28 mouse cellular contexts compared by ENCODE assay signal in genomic region chr1:163289131-163289530, GRCm38 (mm10). TPM values are rescaled to one million over a fixed set of nuclear protein-coding genes. Genes with fewer than 3 reads are reported as not detected.
DNase-seq lines count a peak whose midpoint lies in the region; ATAC-seq and TF ChIP-seq lines count a peak whose summit lies in the region.
"Had no signal": no experiment of that assay in that cellular context is flagged by ENCODE, and none has a peak within 500 bp of the region (broad histone marks: within the 10 kb centered on the region; RNA-seq: fewer than 3 reads in every experiment).

No protein-coding gene starts in this region.

- H3K9me3 ChIP-seq in limb, embryonic 11.5 days (ENCODE audit: control insufficient read depth, low read length): no peaks in the 10 kb centered on the region
- no peaks in the 10 kb centered on the region for H3K9me3 ChIP-seq in limb, embryonic 10.5 days (replicated peaks)
- H3K9me3 ChIP-seq in intestine, postnatal 0 days (ENCODE audit: control insufficient read depth): no peaks in the 10 kb centered on the region
- H3K9me3 ChIP-seq in stomach, embryonic 16.5 days (replicated peaks; ENCODE audit: control insufficient read depth, low read length): no peaks in the 10 kb centered on the region
- H3K9me3 ChIP-seq: G1E; heart, embryonic 12.5 days; heart, embryonic 15.5 days; hindbrain, embryonic 10.5 days had no signal

- peaks cover 35% of the 10 kb centered on the region for H3K4me1 ChIP-seq in limb, embryonic 11.5 days (ENCODE audit: control insufficient read depth, insufficient read depth, low read length)
- peaks cover 74% of the 10 kb centered on the region for H3K4me1 ChIP-seq in limb, embryonic 10.5 days
- H3K4me1 ChIP-seq in intestine, postnatal 0 days (replicated peaks; ENCODE audit: control insufficient read depth, insufficient read depth, low read length): no peaks in the 10 kb centered on the region
- 0 out of 2 replicates have a peak, but pooled peaks cover 2% of the 10 kb centered on the region for H3K4me1 ChIP-seq in stomach, embryonic 16.5 days (ENCODE audit: control insufficient read depth, insufficient read depth, low read length)

- no peak for TF ChIP-seq CTCF in intestine, postnatal 0 days (IDR thresholded peaks at IDR 0.05; ENCODE audit: low read depth)

- H3K36me3 ChIP-seq in limb, embryonic 11.5 days (ENCODE audit: control insufficient read depth, insufficient read depth, low read length): no peaks in the 10 kb centered on the region
- H3K36me3 ChIP-seq in limb, embryonic 10.5 days: peaks cover 68% of the 10 kb centered on the region
- H3K36me3 ChIP-seq in intestine, postnatal 0 days (ENCODE audit: control insufficient read depth, insufficient read depth): no peaks in the 10 kb centered on the region
- no peaks in the 10 kb centered on the region for H3K36me3 ChIP-seq in stomach, embryonic 16.5 days (ENCODE audit: control insufficient read depth, insufficient read depth, low read length)
- H3K36me3 ChIP-seq: G1E; heart, embryonic 12.5 days; heart, embryonic 15.5 days; hindbrain, embryonic 10.5 days had no signal

- no peak for DNase-seq in limb, embryonic 11.5 days (ENCODE audit: low spot score)
- DNase-seq in limb, embryonic 10.5 days (ENCODE audit: low spot score): no peak
- DNase-seq in left cerebral cortex, postnatal 10 days (ENCODE audit: extremely low spot score in 1 of 2, low spot score in 2 of 2): no peak
- no peak for DNase-seq in gastrocnemius, adult 8-10 months (ENCODE audit: low spot score in 2 of 2)
- no peak for DNase-seq in testis, postnatal 14 days (ENCODE audit: low spot score)
- DNase-seq: adrenal gland, postnatal 10 days; adrenal gland, postnatal 36 days; B cell, adult 2 months; cerebellum, adult 18-20 months; cerebellum, adult 9-10 months; cerebellum, postnatal 14 days; forebrain, postnatal 0 days; gastrocnemius, adult 2 months; gastrocnemius, postnatal 36 days; heart, postnatal 10 days; heart, postnatal 36 days had no signal

- intact Hi-C loops in left cerebral cortex, postnatal 10 days (cut with DNase I): no loop called here

- WGBS in limb, embryonic 11.5 days: 71% methylated on average over 7 of the region's 7 CpGs
- WGBS in limb, embryonic 10.5 days: 81% methylated on average over 7 of the region's 7 CpGs
- 39% methylated on average over 7 of the region's 7 CpGs for WGBS in intestine, postnatal 0 days
- WGBS in stomach, embryonic 16.5 days: 74% methylated on average over 7 of the region's 7 CpGs

- H3K4me2 ChIP-seq in limb, embryonic 11.5 days (ENCODE audit: low read depth, severe bottlenecking): no peak overlapping the region
- peak overlapping the region; percentile 45; the same call in 1 of the 2 replicates for H3K4me2 ChIP-seq in intestine, postnatal 0 days (replicated peaks; ENCODE audit: low read depth)
- no peak overlapping the region for H3K4me2 ChIP-seq in stomach, embryonic 16.5 days (ENCODE audit: low read depth, low read length)
- H3K4me2 ChIP-seq: heart, embryonic 12.5 days; heart, embryonic 15.5 days; hindbrain, embryonic 14.5 days had no signal

- H3K9ac ChIP-seq in limb, embryonic 11.5 days (ENCODE audit: low read length): no peak overlapping the region
- H3K9ac ChIP-seq in intestine, postnatal 0 days (ENCODE audit: low read depth, low read length): no peak overlapping the region
- H3K9ac ChIP-seq in stomach, embryonic 16.5 days (ENCODE audit: low read length): no peak overlapping the region
- H3K9ac ChIP-seq: forebrain, postnatal 0 days; heart, embryonic 12.5 days; heart, embryonic 15.5 days; hindbrain, embryonic 14.5 days had no signal

- no peaks in the 10 kb centered on the region for H3K27me3 ChIP-seq in limb, embryonic 11.5 days (ENCODE audit: control insufficient read depth, insufficient read depth, low read length)
- H3K27me3 ChIP-seq in limb, embryonic 10.5 days (ENCODE audit: low read depth, poor library complexity, severe bottlenecking): no peaks in the 10 kb centered on the region
- no peaks in the 10 kb centered on the region for H3K27me3 ChIP-seq in intestine, postnatal 0 days (replicated peaks; ENCODE audit: control insufficient read depth, insufficient read depth, low read length)
- H3K27me3 ChIP-seq in stomach, embryonic 16.5 days (ENCODE audit: control insufficient read depth, insufficient read depth, low read length): no peaks in the 10 kb centered on the region
- H3K27me3 ChIP-seq: CH12.LX; heart, embryonic 12.5 days; heart, embryonic 15.5 days; Patski had no signal

- no peak for ATAC-seq in limb, embryonic 11.5 days (ENCODE audit: insufficient number of reproducible peaks, low FRiP score, low TSS enrichment, low read depth)
- ATAC-seq in intestine, postnatal 0 days: peak; percentile 94
- ATAC-seq in stomach, embryonic 16.5 days (ENCODE audit: insufficient read depth, low FRiP score): peak; percentile 62; the same call in 1 of the 2 replicates
- ATAC-seq: forebrain, embryonic 14.5 days; forebrain, postnatal 0 days; hindbrain, postnatal 0 days; Patski had no signal

- H3K27ac ChIP-seq in limb, embryonic 11.5 days (replicated peaks; ENCODE audit: low read depth, low read length): 0 out of 2 replicates have a peak overlapping the region, but pooled peaks have one; percentile 39
- H3K27ac ChIP-seq in limb, embryonic 10.5 days: no peak overlapping the region
- peak overlapping the region; percentile 63 for H3K27ac ChIP-seq in intestine, postnatal 0 days (ENCODE audit: low read depth, low read length)
- H3K27ac ChIP-seq in stomach, embryonic 16.5 days (ENCODE audit: low read length): no peak overlapping the region
- H3K27ac ChIP-seq: heart, embryonic 15.5 days; hindbrain, embryonic 10.5 days; hindbrain, embryonic 14.5 days; hindbrain, postnatal 0 days had no signal

- H3K4me3 ChIP-seq in limb, embryonic 11.5 days (ENCODE audit: low read depth, low read length): no peak overlapping the region
- no peak overlapping the region for H3K4me3 ChIP-seq in limb, embryonic 10.5 days
- H3K4me3 ChIP-seq in intestine, postnatal 0 days (ENCODE audit: low read depth, low read length): peak overlapping the region; percentile 22; the same call in 1 of the 2 replicates
- no peak overlapping the region for H3K4me3 ChIP-seq in stomach, embryonic 16.5 days (replicated peaks; ENCODE audit: low read length)
- H3K4me3 ChIP-seq: gastrocnemius, adult 2 months; heart, embryonic 12.5 days; heart, embryonic 15.5 days; hindbrain, embryonic 10.5 days had no signal

RNA-seq across cellular contexts. Expression of gene Prrx1, which starts 24.4 kb away (rescaled TPM):
- polyA plus RNA-seq in limb, embryonic 11.5 days (2014; fragmentation: Nextera tagmentation; extraction: Ambion mirVana): 193 and 199 TPM in 2 replicates
- polyA plus RNA-seq in limb, embryonic 10.5 days (2016; fragmentation: Nextera tagmentation; extraction: Ambion mirVana): 169 and 219 TPM in 2 replicates
- 14.9 and 16.9 TPM in 2 replicates for polyA plus RNA-seq in intestine, postnatal 0 days (2015; fragmentation: Nextera tagmentation; extraction: Ambion mirVana)
- polyA plus RNA-seq in stomach, embryonic 16.5 days (2015; fragmentation: Nextera tagmentation; extraction: Ambion mirVana): 6.7 and 9.6 TPM in 2 replicates
- total RNA-seq in left cerebral cortex, postnatal 10 days (2021): 1 to 10 TPM; 6.3 to 7.0 TPM
- 10 to 100 TPM; 34.8 to 41.6 (median 35.3) TPM for total RNA-seq in gastrocnemius, adult 8-10 months (2022)
- total RNA-seq: CH12.LX; granulocyte monocyte progenitor cell, adult 5-6 weeks had no signal
- polyA plus RNA-seq: G1E had no signal

Comparison
In these comparisons a context has a peak if more than half of its experiments do, and no peak if none do; other contexts are left out.
1. H3K27ac ChIP-seq: peak in limb, embryonic 11.5 days (single experiment) and intestine, postnatal 0 days (single experiment); none in limb, embryonic 10.5 days (single experiment) and stomach, embryonic 16.5 days (single experiment).